Mouse (Mus musculus) 3134 (cell line): Measurements from ENCODE around the gene Reep6.

Experiments
- DNase-seq: peaks from one replicate; pipeline ENCODE4 v3.0.0-alpha.2; 2011; ENCODE audit warnings: low spot score; ENCODE audit not compliant: insufficient read length; ENCODE audit errors: extremely low read depth

Gene Reep6

DNA sequence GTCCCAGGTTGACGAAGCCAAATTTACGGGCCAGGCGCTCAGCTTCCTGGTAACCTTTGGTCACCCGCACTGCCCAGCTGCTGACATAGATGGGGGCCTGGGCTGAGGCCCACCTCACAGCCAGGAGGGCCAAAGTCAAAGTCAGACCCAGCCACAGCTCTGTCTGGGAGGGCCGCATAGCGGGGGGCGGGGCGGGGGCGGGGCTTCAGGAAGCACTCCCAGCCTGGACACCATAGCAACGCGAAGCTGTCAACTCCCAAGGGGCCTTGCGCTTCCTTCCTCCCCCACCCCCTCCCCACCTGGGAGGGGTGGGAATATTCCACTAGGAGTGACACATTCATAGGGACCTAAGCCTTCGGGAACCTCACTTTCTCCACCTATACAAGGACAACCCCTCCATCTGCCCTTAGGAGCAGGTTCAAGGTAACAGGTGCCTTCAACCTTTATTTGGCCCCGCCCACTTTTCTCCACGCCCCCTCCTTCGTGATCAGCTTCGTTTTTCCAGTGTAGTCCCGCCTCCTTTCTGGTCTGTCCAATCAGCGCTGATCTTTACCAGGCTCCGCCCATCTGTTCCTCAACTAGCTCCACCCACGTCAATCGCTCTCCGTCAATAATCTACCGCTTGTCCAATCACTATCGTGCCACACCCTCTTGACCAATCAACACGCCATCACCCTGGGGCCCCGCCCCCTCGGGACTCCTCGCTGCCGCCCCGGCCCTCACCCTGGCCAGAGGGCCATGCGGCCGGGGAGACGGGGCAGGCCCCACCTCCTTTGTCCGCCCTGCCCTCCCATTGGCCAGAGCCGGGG is at the start of gene Reep6, which contains the start of gene Pcsk4:
TSS of gene Reep6 (plus strand) at position 681 of the 809 bp plus-strand sequence.
TSS of gene Pcsk4 (minus strand) at position 226 of the 809 bp plus-strand sequence.
- no peak for DNase-seq

DNA sequence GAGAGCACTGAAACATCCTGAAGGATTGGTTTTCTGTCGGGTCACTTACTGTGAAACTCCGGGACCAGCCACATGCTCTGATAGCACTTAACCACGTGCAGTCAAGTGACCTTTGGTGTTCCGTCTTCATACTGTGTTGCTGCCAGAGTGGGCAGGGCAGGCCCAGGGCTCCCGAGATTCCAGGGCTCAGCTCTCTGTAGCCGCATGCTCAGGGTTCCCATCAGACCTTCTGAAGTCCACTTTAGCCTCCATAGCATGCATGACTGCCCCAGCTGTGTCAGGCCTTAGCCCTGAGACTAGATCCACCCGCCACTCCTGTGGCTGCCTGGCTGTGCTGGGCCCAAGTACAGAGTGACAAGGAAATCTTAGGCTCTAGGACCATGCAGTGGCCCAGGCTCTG is 48.4 kb upstream of the Reep6 start:
- no peak for DNase-seq

DNA sequence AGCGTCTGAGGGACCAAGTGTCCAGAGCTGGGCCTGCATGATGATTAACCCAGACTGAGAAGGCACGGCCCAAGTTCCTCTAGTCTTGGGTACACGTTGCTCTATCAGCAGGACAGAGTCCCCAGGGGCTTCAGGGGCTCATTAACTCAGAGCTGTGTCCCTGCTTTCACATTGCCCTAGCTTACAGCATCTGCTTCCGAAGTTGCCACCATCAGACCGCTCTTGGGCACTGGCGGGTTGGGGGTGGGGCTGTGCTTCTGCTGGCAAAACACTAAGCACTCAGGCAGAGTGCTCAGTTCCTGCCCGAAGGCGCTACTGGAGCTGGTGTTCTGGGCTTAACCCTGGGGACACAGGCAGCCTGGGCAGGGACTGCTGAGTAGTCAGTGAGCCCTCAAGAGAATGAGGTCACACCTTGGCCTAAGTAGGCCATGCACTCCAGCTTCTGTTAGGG is 47.8 kb upstream of the Reep6 start:
- DNase-seq, result no peak

DNA sequence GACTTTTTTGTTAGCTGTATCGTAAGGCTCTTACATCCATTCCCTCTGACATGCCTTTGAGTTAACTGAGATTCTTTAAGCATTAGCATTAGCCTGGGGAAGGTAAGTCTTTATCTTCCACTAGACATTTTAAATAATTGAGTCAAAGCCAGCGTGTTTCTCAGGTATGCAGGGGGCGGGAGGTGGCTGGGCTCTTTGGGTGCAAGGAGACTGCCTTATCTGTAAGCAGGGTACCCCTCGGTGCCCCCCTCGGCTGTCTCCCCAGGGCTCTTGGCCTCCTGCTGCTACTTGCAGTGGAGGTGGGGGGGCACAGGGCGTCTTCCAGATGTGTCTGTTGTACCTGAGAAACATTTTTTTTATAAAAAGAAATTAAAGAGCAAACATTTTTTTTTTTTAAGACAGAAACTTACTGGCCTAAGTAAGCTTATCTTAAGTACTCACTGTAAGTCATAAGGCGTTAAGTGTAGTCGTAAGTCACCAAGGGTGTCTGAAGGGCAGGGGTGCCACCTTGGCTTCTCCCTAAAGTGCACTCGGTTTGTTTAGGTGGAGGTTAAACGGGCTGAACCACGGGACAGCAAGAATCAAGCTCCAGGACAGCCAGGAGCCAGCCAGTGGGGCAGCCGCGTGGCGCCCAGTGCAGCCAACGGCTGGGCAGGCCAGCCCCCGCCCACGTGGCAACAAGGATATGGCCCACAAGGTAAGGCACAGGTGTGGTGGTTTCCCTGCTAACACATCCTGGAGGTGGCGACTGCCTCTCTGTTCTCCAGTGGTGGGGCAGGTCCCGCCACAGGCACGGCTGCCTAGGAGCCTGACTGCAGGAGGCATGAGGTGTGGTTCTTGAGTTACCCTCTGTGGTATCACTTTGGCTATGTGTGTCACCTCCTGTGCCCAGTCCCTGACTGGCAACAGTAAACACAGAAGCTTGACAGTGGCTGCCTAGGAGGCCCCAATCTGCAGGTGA is 47.0 kb upstream of the Reep6 start:
- no peak for DNase-seq

DNA sequence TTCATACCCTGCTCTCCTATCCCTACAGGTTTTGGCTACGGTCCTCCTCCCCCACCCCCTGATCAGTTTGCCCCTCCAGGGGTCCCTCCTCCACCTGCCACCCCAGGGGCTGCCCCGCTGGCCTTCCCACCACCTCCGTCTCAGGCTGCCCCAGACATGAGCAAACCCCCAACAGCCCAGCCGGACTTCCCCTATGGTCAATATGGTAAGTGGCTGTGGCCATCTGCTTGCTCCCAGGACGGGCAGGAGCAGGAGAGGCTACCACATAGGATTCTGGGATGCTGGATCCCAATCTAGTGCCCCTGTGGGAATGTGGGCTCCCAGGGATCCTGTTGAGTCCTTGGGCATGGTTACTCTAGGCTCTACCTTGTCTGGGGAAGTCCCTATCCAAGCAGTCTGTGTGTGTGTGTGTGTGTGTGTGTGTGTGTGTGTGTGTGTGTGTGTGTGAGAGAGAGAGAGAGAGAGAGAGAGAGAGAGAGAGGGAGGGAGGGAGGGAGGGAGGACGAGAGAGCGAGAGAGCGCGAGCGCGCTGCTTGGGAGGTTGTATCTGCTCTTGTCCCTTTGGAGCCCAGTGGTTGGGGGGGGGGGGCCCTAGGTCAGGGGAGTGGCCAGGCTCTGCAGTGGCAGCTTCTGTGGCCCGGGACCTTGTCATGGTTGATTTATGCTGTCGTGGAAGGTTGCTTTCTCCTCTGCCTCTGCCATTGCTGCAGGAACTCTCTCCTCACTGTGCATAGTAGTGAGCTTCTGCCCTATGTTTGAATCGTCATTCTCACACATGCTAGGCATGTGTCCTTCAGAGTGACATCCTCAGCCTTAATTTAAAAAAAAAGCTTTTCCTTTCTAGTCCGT is 44.3 kb upstream of the Reep6 start:
- no peak for DNase-seq

DNA sequence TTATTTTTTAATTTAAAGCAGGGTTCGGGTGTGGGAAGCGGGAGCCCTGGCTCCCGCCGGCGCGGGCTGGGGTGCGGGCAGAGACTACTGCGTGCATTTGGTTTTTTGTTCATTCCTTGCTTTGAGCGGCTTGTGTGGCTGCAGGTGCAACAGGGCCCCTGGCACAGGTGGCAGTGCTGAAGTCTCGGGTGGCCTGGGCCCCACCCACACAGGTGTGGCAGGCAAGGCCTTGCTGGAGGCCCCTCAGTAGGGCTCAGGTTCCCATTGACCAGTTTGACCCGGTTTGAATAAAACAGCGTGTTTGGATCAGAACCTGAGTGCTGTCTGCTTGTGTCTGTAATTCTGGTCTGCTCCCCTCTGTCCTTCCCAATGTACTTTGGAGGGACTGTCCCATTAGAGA is 41.7 kb upstream of the Reep6 start:
- DNase-seq, result no peak

DNA sequence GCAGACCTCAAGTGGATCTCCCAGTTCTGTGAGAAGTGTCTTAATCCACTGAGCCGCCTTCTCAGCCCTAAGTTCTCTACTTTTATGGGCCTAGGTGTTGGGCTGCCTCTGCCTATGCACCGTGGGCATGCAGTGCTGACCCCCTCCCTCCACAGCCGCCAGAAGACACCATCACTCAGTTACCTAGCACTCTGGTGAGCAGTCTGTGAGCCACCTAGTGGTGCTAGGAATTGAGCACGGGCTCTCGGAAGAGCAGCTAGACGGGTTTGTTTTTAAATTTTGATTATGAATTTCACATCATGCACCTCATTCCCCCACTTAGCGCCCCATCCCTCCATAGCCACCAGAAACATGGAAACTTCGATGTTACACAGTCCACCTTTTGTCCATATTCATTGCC is 41.1 kb upstream of the Reep6 start:
- DNase-seq, result no peak

DNA sequence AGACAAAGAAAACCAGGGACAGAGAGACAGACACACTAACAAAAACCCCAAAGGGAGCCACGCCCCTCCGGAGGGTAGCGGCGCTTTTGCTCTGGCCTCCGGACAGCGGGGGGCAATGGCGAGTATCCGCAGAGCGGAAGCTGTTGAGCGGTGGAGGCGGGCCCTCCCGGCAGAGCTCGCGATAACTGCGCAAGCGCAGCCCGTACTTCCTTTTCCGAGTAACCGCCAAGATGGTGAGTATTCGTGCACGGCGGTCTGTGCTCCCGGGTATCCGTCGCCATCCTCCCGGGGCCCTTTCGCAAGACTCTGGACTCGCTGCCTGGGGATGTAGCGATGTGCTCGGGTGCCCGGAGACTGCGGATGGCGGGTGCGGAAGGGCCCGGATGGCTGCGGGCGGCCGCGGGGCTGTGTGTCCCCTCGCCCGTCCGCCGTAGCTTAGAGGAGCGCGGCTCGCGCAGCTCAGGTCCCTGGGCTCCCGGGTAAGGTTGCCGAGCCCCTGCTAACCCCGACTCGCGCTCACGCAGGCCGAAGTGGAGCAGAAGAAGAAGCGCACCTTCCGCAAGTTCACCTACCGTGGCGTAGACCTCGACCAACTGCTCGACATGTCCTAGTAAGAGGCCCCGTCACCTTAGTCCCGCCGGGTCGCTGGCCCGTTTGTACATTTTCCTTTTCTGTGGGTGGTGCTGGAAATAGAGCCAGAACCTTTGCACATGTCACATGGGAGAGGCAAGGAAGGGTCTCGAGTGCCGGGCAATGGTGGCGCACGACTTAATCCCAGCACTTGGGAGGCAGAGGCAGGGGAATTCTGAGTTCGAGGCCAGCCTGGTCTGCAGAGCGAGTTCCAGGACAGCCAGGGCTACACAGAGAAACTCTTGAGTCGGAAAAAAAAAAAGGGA is 37.3 kb upstream of the Reep6 start, which contains the start of gene Rps15:
TSS of gene Rps15 (plus strand) at position 203 of the 896 bp plus-strand sequence.
- DNase-seq, result peak; percentile 96

DNA sequence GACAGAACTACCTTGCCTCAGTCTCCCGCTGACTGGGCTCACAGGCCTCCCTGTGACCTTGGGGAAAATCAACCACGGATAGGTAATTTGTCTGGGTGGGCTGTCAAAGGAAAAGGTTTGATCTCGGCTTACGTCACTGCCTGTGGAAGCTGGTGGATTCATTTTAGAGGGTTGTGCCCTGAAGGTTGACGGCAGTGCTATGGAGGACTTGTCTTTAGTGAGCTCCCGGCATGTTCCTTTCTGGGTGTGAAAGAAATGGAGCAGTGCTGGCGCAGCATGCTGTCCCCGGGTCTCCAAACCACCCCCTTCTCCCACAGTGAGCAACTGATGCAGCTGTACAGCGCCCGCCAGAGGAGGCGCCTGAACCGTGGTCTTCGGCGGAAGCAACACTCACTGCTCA is 36.4 kb upstream of the Reep6 start:
- DNase-seq, result no peak

DNA sequence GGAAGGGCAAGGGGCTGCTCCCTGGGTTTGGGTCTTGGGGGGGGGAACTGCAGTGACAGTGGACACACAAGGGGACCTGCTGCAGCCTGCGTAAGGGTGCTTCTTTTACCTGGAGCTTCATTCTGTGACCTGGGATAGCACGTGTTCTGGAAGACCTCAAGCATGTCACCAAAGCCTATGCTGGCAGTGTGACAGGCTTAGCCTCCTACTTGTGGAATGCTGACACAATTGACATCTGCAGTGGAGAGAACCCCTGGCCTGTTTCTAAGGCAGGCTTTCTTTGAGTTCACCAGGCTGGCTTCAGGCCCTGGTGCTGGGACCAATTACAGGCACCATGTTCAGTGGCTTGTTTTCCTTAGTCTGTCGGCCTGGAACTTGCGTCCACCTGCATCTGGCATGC is 35.4 kb upstream of the Reep6 start:
- no peak for DNase-seq

DNA sequence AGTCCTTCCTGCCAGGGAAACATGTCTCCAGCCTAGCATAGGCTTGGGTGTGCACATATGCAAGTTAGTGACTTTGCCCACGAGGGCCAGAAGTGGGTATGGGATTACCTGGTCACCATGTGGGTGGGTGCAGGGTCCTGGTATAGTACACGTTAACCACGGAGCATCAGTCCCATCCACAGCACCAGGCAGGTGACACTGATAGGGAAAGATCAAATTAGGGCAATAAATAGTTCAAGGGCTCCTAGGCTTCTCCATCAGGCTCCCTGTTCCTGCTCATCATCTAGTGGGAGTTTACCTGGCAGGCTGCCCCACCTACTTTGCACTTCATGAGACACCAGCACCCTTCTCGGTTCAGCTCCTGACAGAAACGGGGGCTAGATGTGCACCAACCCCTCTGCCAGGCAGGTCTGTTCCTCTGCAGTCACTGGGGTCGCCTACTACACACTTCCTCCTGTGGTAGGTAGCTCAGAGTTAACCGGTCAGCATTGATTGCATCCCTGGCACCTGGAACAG is 34.9 kb upstream of the Reep6 start:
- no peak for DNase-seq

DNA sequence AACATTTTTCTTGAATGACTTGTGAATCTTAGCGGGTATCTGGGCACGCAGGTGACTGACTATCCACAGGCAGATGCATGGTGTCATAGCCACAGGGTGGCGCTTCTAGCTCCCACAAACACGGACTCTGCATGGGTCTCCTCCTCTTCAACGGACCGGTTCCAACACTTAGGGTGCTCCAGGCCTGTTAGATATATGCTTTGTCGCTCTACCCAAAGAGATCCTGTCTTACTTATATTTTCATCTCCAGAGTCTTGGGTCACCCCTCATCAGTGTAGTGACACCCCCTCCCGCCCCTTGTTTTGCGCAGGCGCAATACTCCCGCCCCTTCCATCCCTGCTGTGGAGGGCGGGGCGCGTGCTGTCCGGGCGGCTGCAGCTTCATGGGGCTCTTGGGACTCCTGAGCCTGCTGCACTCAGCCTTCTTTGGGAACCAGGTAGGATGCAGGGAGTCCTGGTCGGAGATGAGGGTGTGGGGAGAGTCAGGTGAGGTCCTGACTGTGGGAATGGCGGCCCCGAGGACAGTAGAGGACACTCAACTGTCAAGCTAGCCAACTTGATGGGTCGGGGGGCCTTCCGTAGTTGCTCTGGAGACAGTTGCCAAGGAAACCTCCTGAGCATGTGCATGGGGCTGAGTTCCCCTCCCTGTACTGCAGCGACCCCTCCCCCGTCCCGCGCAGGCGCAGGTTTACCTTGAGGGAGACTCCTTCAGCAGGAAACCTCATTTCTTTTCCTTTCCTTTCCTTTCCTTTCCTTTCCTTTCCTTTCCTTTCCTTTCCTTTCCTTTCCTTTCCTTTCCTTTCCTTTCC is 33.9 kb upstream of the Reep6 start, which contains the start of gene Apc2:
TSS of gene Apc2 (plus strand) at position 360 of the 808 bp plus-strand sequence.
- DNase-seq, result no peak

DNA sequence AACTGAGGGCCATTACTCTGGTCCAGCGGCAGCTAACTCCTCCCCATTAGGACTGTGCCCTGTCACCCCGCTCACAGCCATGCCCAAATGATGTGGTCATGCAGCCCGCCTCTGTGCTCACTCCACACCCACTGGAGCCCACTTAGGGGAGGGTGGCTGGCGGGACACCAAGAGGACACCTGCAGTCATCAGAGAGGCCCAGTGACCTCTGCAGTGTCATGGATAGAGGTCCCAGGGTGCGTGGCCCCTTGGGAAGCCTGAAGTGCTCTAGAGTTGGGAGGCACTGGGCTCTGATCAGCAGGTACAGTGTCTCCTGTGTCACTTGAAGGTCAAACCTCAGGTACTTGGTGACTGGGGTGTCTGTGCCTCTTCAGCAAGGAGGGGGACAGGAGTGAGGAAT is 32.9 kb upstream of the Reep6 start:
- DNase-seq, result no peak

DNA sequence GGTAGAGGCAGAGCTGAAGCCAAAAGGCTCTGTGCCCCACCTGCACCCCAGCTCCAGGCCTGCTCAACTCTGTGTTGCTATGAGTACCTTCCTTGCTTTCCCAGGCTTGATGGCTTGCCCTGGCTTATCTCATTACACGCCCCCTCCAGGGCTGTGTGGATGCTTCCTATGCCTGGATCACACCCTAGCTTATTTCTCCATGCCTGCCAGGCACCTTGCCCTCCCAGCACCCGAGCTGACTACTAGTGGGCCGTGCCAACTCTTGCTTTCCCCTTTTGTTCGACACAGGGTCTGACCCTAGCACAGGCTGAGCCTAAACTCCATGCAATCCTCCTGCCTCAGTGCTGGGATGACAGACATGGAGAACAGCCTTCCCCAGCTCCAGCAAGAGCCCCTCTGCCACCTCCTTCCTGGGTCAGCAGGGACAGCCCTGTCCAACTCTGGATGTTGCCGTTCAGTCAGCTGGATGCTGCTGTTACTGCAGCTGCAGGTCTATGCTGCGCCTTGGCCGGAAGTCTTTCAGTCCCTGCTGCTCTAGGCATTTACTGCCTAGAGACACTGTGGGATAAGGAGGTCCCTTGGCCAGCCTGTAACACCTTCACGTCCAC is 32.1 kb upstream of the Reep6 start:
- DNase-seq, result no peak

DNA sequence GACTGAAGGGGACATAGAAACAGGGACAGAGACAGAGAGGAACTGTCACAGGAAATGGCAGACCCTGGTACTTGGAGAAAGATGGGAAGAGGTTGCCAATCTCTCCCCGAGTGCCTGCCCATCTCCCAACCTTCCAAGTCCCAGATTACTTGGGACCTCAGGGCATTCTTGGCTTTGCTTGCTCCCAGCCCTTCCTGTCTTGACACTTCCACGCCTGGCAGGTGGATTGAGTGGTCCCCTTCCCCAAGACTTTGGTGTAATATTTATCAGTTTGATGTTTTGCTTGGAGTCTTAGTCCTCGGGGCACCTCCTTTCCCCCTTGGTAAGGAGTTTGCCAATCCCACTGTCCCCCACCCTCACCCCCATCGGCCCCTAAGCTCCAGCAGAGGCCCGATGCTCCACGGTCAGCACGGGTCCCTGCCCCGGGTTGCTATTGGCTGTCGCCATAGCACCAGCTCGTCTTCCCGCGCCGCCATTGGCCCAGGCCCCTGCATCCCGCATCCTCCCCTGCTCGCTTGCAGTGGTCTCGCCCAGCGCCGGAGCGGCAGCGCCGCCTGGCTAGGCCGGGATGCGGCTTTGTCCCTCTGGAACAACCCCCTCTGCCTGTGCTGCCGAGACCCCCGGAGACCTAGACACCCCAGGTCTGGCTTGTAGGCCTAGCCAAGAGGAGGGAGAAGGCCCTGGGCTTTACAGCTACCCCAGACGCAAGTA is 31.0 kb upstream of the Reep6 start:
- DNase-seq, result no peak

DNA sequence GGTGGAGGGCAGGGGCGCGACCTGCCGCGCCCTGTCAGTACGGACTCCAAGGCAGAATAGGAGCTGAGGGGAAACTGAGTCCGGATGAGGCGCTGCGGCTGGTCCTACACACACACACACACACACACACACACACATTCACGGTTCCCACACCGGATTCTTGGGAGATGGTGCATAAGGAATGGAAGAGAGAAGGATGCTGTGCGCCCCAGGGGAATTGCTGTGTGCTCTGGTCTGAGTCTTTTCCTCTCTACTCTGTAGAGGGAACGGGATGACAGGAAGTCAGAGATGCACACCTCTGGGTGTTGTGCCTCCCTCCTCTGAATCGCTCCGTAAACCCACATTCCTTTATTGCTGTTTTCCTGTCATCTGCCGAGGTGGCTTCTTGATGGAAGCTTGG is 30.5 kb upstream of the Reep6 start:
- no peak for DNase-seq

DNA sequence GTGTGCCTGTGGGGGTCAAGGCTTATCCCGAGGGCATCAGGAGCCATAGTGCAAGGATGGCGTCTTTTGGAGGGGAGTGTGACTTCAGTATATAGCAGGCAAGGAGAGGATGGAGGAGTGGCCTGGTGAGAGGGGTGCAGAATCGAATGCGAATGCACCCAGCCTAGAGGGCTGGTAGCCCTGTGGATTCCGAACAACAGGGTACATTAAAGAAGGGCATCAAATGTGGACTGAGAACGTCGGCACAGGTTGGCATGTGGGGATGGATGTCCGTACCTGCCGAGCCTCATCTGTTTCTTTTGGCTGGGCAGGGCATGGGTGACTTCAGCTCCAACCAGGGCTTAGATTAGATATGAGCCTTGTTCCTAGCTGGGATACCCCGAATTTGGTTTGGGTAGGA is 29.9 kb upstream of the Reep6 start:
- DNase-seq, result no peak
